Mouse (Mus musculus) heart, embryonic 14.5 days (tissue): Measurements from ENCODE around the gene Spint5. TPM values are rescaled to one million over a fixed set of nuclear protein-coding genes. Genes with fewer than 3 reads are reported as not detected.

ENCODE experiments used
- ATAC-seq: fragments of 200-750 bp; cut with Nextera tagmentation; 2 replicates; pipeline ENCODE4 v1.8.0; 2017; ENCODE audit warnings: low read depth, moderate TSS enrichment; ENCODE audit not compliant: insufficient number of reproducible peaks, insufficient read depth, low FRiP score
- H3K27ac ChIP-seq, 2 experiments: fragments of 200-500 bp in 1 of 2; fragments of 300-500 bp in 1 of 2; sonication (generic) in 1 of 2; replicated peaks in 1 of 2; 2 replicates each; pipeline ENCODE4 v1.5.1; 2012 to 2014; ENCODE audit warnings: low read depth in 2 of 2, low read length in 2 of 2, control low read depth in 1 of 2, mild to moderate bottlenecking in 1 of 2, mixed read lengths in 1 of 2; ENCODE audit not compliant: control insufficient read depth in 1 of 2, insufficient read depth in 1 of 2
- H3K27me3 ChIP-seq: fragments of 300-500 bp; sonication (generic); 2 replicates; pipeline ENCODE4 v1.6.1; 2014; ENCODE audit warnings: mild to moderate bottlenecking, low read length, control low read depth; ENCODE audit not compliant: control insufficient read depth, insufficient read depth
- H3K36me3 ChIP-seq: fragments of 300-500 bp; sonication (generic); 2 replicates; pipeline ENCODE4 v1.6.1; 2014; ENCODE audit warnings: mild to moderate bottlenecking, control low read depth, low read length, mixed read lengths; ENCODE audit not compliant: control insufficient read depth, insufficient read depth
- H3K4me1 ChIP-seq, 2 experiments: fragments of 200-500 bp in 1 of 2; fragments of 300-500 bp in 1 of 2; sonication (generic) in 1 of 2; 2 replicates each; pipeline ENCODE4 v1.6.1; 2012 to 2014; ENCODE audit warnings: low read length in 2 of 2, control low read depth in 1 of 2, mixed read lengths in 1 of 2; ENCODE audit not compliant: control insufficient read depth in 2 of 2, insufficient read depth in 2 of 2
- H3K4me2 ChIP-seq: fragments of 300-500 bp; sonication (generic); 2 replicates; pipeline ENCODE4 v1.6.1; 2014; ENCODE audit warnings: mild to moderate bottlenecking, low read length
- H3K4me3 ChIP-seq, 2 experiments: fragments of 200-500 bp in 1 of 2; fragments of 300-500 bp in 1 of 2; sonication (generic) in 1 of 2; 2 replicates each; pipeline ENCODE4 v1.5.1; 2012 to 2014; ENCODE audit warnings: low read length in 2 of 2, mild to moderate bottlenecking in 2 of 2, control low read depth in 1 of 2, low read depth in 1 of 2, moderate library complexity in 1 of 2; ENCODE audit not compliant: control insufficient read depth in 1 of 2, insufficient read depth in 1 of 2
- H3K9ac ChIP-seq: fragments of 300-500 bp; sonication (generic); 2 replicates; pipeline ENCODE4 v1.6.1; 2014; ENCODE audit warnings: mild to moderate bottlenecking, low read length
- H3K9me3 ChIP-seq: fragments of 300-500 bp; sonication (generic); 2 replicates; pipeline ENCODE4 v1.6.1; 2016; ENCODE audit warnings: low read length, control low read depth; ENCODE audit not compliant: control insufficient read depth
- whole genome bisulfite sequencing: fragments of 180-500 bp; shearing (Covaris S2); extraction: QIAGEN DNeasy Blood & Tissue Kit; methylation state at CpG from one replicate; pipeline ENCODE4 v1.1.7; 2014; 5-methylcytosine and 5-hydroxymethylcytosine counted together
- polyA plus RNA-seq: library from polyadenylated mRNA; unstranded; fragments of >200 nt; fragmentation: Nextera tagmentation; extraction: Ambion mirVana; gene quantifications from 2 replicates; pipeline ENCODE4 v1.2.1, GENCODE M21; 2014

Gene Spint5
- polyA plus RNA-seq, 1 experiment from 2014 or later = not detected

GRCm38 (mm10) chr2:164761971-164762370 lies 46.9 kb downstream of the Spint5 start:
- H3K4me2 ChIP-seq = no peak overlapping the region
- H3K27me3 ChIP-seq = no peaks in the 10 kb centered on the region
- H3K4me3 ChIP-seq = no peak overlapping the region
- H3K4me1 ChIP-seq = peaks cover 2 to 4% of the 10 kb centered on the region in 2 experiments; a peak in 2 of 4 replicates
- no peak for ATAC-seq
- WGBS = 97% methylated on average over 4 of the region's 4 CpGs
- H3K9ac ChIP-seq = no peak overlapping the region
- no peak overlapping the region for H3K27ac ChIP-seq
- peaks cover 93% of the 10 kb centered on the region for H3K36me3 ChIP-seq
- no peaks in the 10 kb centered on the region for H3K9me3 ChIP-seq

- Histone ChIP-seq H3K4me1 (peaks cover 2 to 4% of the 10 kb centered on the region in 2 experiments; a peak in 2 of 4 replicates), H3K27ac (no peak overlapping the region), H3K9me3 (no peaks in the 10 kb centered on the region), H3K4me3 (no peak overlapping the region), H3K27me3 (no peaks in the 10 kb centered on the region), H3K9ac (no peak overlapping the region), H3K36me3 (peaks cover 93% of the 10 kb centered on the region), H3K4me2 (no peak overlapping the region)
- ATAC-seq = no peak
- WGBS = 84% methylated on average over 7 of the region's 7 CpGs
Observed at GRCm38 (mm10) chr2:164762593-164762992, 47.5 kb downstream of the Spint5 start.

GRCm38 (mm10) chr2:164765841-164766240 lies 50.7 kb downstream of the Spint5 start:
- Histone ChIP-seq H3K4me1 (peaks cover 2 to 13% of the 10 kb centered on the region in 2 experiments; a peak in 3 of 4 replicates), H3K9me3 (no peaks in the 10 kb centered on the region), H3K36me3 (peaks cover 70% of the 10 kb centered on the region), H3K9ac (0 out of 2 replicates have a peak overlapping the region, but pooled peaks have one; percentile 11), H3K27me3 (no peaks in the 10 kb centered on the region), H3K4me3 (no peak overlapping the region), H3K27ac (peak overlapping the region in 1 of 2 experiments; percentile 55; a peak in 2 of 4 replicates), H3K4me2 (no peak overlapping the region)
- 51% methylated on average over 3 of the region's 3 CpGs for WGBS
- no peak for ATAC-seq

Other genes starting within 250 kb of the Spint5 start
- gene Trp53tg5, start 241.6 kb upstream of the Spint5 start, polyA plus RNA-seq = not detected in 2 replicates
- 13.1 and 21.3 TPM in 2 replicates for gene Dbndd2, start 229.2 kb upstream of the Spint5 start, polyA plus RNA-seq
- gene Pigt, start 217.8 kb upstream of the Spint5 start, polyA plus RNA-seq = 58.8 and 64.3 TPM in 2 replicates
- 1.3 and 6.2 TPM in 2 replicates for gene Wfdc2, start 152.9 kb upstream of the Spint5 start, polyA plus RNA-seq
- gene Spint3, start 141.8 kb upstream of the Spint5 start, polyA plus RNA-seq = not detected in 2 replicates
- gene Wfdc6a, start 129.9 kb upstream of the Spint5 start, polyA plus RNA-seq = 0.35 and 0.43 TPM in 2 replicates
- not detected in 2 replicates for gene Eppin, start 121.7 kb upstream of the Spint5 start, polyA plus RNA-seq
- gene Wfdc6b, start 101.8 kb upstream of the Spint5 start, polyA plus RNA-seq = not detected in 2 replicates
- gene Wfdc8, start 101.7 kb upstream of the Spint5 start, polyA plus RNA-seq = not detected in 2 replicates
- not detected in 2 replicates for gene Wfdc16, start 76.5 kb upstream of the Spint5 start, polyA plus RNA-seq
- gene Wfdc10, start 59.3 kb upstream of the Spint5 start, polyA plus RNA-seq = not detected in 2 replicates
- gene Wfdc9, start 58.7 kb upstream of the Spint5 start, polyA plus RNA-seq = not detected in 2 replicates
- gene Wfdc11, start 41.2 kb upstream of the Spint5 start, polyA plus RNA-seq = not detected in 2 replicates
- 0.19 TPM in 1 of 2 replicates, not detected in the other for gene Wfdc13, start 30.2 kb upstream of the Spint5 start, polyA plus RNA-seq
- gene Spint4, start 16.8 kb upstream of the Spint5 start, polyA plus RNA-seq = not detected in 2 replicates
- gene Wfdc3, start 30.6 kb downstream of the Spint5 start, polyA plus RNA-seq = 0.51 and 0.65 TPM in 2 replicates
- 51.1 and 53.8 TPM in 2 replicates for gene Dnttip1, start 30.7 kb downstream of the Spint5 start, polyA plus RNA-seq
- gene Ube2c, start 54.6 kb downstream of the Spint5 start, polyA plus RNA-seq = 349 and 388 TPM in 2 replicates
- gene Tnnc2, start 64.7 kb downstream of the Spint5 start, polyA plus RNA-seq = 0.59 and 1.7 TPM in 2 replicates
- 37.2 and 38.0 TPM in 2 replicates for gene Snx21, start 70.5 kb downstream of the Spint5 start, polyA plus RNA-seq
- gene Acot8, start 89.6 kb downstream of the Spint5 start, polyA plus RNA-seq = 12.7 and 13.9 TPM in 2 replicates
- gene Zswim3, start 89.8 kb downstream of the Spint5 start, polyA plus RNA-seq = 5.4 and 5.9 TPM in 2 replicates
- 8.6 TPM in 2 replicates for gene Zswim1, start 107.4 kb downstream of the Spint5 start, polyA plus RNA-seq
- gene Spata25, start 113.2 kb downstream of the Spint5 start, polyA plus RNA-seq = not detected in 2 replicates
- gene Ctsa, start 117.6 kb downstream of the Spint5 start, polyA plus RNA-seq = 178 TPM in 2 replicates
- 54.6 and 55.1 TPM in 2 replicates for gene Neurl2, start 118.2 kb downstream of the Spint5 start, polyA plus RNA-seq
- gene Pltp, start 142.4 kb downstream of the Spint5 start, polyA plus RNA-seq = 9.6 and 10.4 TPM in 2 replicates
- gene Pcif1, start 164.0 kb downstream of the Spint5 start, polyA plus RNA-seq = 58.0 and 58.8 TPM in 2 replicates
- gene Zfp335, start 196.5 kb downstream of the Spint5 start, polyA plus RNA-seq = 6.8 and 6.9 TPM in 2 replicates
- gene Mmp9, start 225.5 kb downstream of the Spint5 start, polyA plus RNA-seq = 0.09 TPM in 1 of 2 replicates, not detected in the other
- 0.62 and 0.71 TPM in 2 replicates for gene Slc12a5, start 245.5 kb downstream of the Spint5 start, polyA plus RNA-seq